Mouse (Mus musculus): ENCODE results near the gene Dusp18. TPM values are rescaled to one million over a fixed set of nuclear protein-coding genes. Genes with fewer than 3 reads are reported as not detected.

Gene Dusp18
- polyA plus RNA-seq (2015; fragmentation: Nextera tagmentation; extraction: Ambion mirVana): 0.62 and 0.71 TPM in 2 replicates

DNA sequence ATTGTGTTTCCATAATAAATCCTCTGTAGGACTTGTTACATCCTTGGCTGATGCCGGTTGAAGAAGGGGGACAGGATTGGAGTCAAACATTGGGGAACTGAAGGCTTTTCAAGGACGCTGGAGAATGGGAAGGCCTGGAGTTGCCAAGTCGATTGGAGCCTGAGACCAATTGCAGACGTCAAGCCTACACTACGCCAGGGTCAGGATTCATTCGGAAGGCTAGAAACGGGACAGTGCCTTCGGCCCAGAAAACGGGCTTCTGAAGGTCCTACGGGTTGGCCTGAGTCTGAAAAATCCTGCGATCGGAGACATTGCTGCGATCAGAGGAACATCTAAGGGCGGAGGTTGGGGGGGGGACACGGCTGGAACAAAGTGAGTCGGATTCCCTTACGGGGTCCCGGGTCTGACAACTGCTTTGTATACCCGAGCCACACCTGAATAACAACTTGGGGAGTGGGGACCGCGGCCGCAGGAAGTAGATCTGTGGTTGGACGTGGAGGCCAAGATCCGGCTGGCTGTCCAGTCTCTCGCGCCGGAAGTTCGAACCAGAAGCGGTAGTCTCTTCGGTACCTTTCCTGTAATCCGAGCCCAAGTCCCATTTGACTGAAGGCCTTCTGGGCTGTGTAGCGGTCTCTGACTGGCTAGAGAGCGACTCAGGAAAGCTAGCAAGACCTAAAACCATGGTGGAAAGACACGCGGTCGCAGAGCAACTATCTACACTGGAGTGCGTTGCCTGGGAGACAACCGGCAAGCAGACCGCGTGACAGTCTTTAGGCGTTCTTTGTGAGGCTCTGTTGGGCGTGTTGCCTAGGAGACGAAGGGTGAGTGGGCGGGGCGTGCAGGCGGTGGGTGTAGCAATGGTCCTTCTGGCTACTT is at the start of gene Dusp18, which contains the start of gene 4921536K21Rik:
Gene Dusp18, plus strand, starts transcription at position 835 of the 876 bp plus-strand sequence.
Gene 4921536K21Rik, minus strand, starts transcription at position 693 of the 876 bp plus-strand sequence.
- peak; percentile 85 for DNase-seq (ENCODE audit: low spot score)

DNA sequence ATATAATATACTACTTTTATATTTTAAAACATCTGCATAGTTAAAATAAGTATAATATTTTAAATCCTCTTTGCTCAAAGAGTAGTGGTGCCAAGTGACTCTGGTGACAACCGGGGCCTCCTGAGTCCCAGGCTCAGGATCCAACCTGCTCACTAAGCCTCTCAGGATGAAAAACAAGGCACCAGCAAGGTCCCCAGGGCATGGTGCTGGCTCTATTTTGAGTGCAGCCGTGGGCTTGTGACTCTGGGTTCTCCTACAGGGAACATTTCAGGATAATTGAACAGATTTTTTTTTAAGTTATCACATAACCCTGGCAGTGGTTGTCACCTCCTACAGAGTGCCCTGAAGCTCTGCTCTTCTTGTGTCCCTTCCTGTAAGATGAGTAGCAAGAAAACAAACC is 48.7 kb upstream of the Dusp18 start:
- DNase-seq (ENCODE audit: low spot score): no peak

- no peak for DNase-seq (ENCODE audit: low spot score)
These were observed 45.3 kb upstream of the Dusp18 start for GRCm38 (mm10) chr11:3849469-3850314.

- DNase-seq (ENCODE audit: low spot score): no peak
These were observed 44.8 kb upstream of the Dusp18 start for GRCm38 (mm10) chr11:3850315-3850614.

- DNase-seq (ENCODE audit: low spot score): no peak
These were observed 44.2 kb upstream of the Dusp18 start for GRCm38 (mm10) chr11:3850746-3851277.

DNA sequence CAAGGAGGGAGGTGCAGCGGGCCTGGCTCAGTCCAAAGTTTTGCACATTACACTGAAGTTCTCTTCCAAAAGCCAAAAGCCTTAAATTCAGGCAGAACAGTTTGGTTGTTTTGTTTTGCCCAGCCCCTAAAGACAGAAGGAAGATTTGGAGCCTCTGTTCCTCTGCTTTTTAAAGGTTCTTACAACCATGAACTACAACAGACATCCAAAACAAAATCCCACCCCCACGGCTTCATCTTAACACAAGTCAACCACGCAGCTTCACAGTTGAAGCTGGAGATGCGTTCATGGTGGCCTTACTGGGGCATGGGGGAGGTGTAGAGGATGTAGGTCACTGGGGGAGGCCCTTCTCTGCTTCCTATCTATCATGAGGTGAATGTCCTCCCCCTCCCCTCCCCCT is 43.2 kb upstream of the Dusp18 start:
- DNase-seq (ENCODE audit: low spot score): no peak

DNA sequence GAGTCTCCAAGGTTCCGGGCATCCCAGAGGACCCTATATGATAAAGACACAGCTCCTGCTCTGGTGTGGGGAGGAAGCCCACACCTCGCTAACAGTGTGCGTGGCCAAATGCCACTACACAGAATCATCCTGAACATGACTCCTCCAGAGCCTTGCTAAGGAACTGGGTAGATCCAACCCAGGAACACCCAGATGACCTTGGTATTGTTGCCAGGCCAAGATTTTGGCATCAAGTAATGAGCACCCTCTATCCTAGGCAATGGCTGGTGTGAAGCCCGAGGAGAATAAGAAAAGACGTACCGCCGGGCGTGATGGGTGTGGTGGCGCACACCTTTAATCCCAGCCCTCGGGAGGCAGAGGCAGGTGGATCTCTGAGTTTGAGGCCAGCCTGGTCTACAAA is 42.0 kb upstream of the Dusp18 start:
- DNase-seq (ENCODE audit: low spot score): no peak

DNA sequence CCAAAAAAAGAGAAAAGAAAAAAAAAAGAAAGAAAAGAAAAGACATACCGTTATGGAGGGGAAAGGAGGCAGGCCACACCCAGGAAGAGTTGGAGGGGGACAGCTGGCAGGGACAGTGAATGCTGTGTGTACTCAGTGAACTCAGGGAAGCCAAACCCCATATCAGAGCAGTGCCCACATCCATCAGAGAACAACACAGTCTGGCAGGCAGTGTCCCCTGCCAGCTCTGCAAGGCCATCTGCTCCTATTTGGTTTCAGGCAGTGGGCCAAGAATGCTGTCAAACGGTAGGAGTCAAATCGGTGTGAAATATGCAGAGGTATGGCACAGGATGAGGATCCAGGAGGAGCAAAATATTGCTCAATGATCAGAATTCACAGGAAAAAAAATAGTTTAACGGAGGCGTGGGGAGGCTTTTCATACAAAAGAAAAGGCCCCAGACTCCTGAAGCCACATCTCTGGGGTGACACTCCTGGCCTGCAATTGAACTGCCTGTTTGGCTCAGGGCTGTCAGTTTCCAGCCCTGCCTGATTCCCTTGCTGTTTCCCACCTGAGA is 41.5 kb upstream of the Dusp18 start:
- no peak for DNase-seq (ENCODE audit: low spot score)

DNA sequence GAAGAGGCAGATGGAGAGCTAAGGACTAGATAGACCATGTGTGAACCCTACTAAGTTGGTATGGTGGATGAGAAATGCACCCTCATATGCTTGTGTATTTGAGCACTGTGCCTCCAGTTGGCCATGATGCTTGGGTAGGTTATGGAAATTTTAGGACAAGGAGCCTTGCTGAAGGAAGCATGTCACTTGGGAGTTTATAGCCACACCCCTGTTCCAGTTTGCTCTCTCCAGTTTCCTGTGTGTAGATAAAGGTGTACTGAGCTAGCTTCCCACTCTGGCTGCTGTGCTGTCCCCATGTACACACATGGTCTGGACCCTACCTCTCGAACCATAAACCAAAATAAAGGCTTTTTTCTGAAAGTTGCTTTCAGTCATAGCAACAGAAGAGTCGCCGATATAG is 40.9 kb upstream of the Dusp18 start:
- no peak for DNase-seq (ENCODE audit: low spot score)

- no peak for DNase-seq (ENCODE audit: low spot score)
These were observed 39.2 kb upstream of the Dusp18 start for GRCm38 (mm10) chr11:3855846-3856245.

- no peak for DNase-seq (ENCODE audit: low spot score)
These were observed 37.1 kb upstream of the Dusp18 start for GRCm38 (mm10) chr11:3857902-3858301.

DNA sequence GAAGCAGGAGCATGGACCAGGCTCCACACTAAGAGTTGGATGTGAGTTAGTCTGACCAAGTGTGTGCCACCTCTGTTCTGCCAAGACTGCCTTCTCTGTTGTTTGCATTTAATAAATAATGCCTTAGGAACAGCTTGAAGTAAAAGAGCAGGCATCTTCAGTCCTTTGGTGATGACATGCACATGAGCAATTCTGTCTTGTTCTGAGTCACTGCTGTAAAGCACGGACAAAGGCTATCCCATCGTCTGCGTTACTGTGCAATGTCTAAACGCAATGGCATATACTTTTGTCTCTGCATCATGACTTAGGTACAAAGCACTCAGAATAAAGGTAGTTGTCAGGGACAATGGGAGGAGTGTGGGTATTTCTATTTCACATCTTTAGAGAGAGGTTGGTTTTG is 35.3 kb upstream of the Dusp18 start:
- no peak for DNase-seq (ENCODE audit: low spot score)

DNA sequence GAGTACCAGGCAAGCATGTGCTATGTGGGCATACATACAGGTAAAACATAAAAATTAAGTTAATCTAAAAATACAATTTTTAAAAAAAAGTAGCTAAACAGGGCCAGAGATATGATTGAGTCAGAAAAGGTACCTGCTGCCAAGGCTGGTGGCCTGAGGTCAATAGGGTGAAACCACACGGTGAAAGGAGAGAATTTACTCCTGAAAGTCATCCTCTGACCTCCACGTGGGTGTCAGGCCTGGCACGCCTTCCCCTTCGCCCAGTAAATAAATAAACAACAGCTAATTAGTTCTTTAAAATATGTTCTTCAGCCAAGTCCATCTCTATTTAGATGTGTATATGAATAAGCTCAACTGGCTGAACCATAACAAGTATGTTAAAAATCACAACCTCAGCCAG is 34.7 kb upstream of the Dusp18 start:
- DNase-seq (ENCODE audit: low spot score): no peak

DNA sequence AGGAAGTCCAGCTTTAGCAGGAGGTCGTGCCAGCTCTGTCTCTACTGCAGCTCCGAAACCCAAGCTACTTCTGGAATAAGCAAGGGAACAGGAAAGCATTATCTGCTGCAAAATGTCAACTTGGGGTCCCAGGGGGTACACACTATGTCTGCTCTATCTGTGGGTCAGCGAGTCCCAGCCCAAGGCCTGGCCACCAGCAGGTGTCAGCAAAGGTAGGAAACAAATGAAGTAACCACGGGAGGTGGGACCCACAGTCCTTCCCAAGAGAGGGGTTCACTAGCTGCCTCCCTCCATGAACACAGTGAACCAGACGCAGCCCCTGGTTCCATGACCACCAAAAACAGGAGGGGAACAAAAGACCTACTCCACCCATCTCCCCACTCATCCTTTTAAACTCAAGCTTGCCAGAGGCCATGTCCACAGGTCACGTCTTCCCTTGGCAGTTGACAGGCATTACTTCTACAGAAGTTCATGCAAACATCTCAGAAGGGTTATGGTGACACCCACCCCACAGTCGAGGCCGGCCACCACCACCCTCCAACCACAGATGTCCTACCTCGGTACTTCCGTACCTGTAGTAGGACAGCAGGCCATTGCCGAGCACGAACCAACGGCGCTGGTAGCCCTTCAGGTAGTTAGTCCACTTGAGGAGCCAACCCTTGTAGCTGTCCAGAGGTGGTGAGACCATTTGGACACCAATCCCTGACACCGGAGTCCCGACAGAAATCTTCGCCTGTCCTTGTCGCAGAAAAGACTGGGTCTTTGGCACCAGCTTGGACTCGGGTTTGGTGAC is 32.2 kb upstream of the Dusp18 start:
- no peak for DNase-seq (ENCODE audit: low spot score)

DNA sequence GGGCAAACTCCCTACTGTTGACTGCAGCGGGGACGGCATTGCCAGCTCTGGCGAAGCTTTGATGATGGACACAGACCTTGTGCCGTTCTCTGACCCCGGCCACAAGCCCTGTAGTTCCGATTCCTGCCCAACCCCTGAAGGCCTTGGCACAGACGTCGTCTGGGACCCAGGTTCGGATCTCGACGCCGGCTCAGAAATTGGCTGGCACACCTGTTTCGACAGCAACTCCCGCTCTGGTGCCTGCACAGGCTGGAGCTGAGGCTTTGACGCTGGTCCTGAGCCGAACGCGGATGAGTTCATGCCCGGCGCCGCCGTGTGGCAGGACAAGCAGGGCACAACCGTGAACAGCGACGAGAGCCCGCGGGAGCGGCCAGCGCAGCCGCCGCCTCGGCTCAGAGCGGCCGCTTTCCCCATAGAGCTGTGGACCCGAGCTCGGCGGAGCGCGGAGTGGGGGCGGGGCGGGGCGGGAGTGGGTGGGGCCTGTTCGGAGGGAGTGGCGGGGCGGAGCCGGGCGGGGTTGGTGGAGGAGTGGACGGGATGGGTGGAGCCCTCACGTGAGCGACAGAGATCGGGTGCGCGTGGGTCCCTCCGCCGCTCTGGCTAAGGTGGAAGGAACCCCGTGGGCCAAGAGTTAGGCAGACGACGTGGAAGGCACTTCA is 31.5 kb upstream of the Dusp18 start, which contains the start of gene Osbp2:
Gene Osbp2, minus strand, starts transcription at position 450 of the 659 bp plus-strand sequence.
- DNase-seq (ENCODE audit: low spot score): peak; percentile 74

DNA sequence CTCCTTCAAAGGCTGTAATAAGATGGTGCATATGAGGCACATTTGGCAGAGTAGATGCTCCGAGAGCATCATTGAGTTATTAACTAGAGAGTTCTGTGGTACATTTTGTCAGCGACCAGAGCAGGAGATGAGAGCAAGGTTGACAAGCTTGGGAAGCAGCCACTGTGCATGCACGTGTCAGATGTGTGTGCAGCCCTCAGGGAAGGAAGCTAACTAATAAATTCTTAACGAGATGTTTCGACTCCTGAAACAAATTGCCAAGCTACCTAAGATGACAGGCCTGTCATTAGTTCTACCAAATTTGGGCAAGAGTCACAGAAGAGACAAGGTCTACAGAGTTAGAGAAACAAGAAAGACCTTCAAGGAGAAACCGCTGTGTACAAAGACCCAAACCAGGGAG is 30.7 kb upstream of the Dusp18 start:
- DNase-seq (ENCODE audit: low spot score): no peak

- no peak for DNase-seq (ENCODE audit: low spot score)
These were observed 18.6 kb upstream of the Dusp18 start for GRCm38 (mm10) chr11:3876419-3876818.

GRCm38 (mm10) chr11:3878660-3879059 is 16.4 kb upstream of the Dusp18 start:
- DNase-seq (ENCODE audit: low spot score): peak; percentile 57

- peak; percentile 78 for DNase-seq (ENCODE audit: low spot score)
These were observed 15.2 kb upstream of the Dusp18 start for GRCm38 (mm10) chr11:3879836-3880235.

- DNase-seq (ENCODE audit: low spot score): no peak
These were observed 11.3 kb upstream of the Dusp18 start for GRCm38 (mm10) chr11:3883711-3884110.
